Mouse (Mus musculus): ENCODE data around the gene Adam12.

- TF ChIP-seq CTCF (IDR thresholded peaks at IDR 0.05; ENCODE audit: extremely low read depth, insufficient read depth, low read length) (no peak), POLR2A (IDR thresholded peaks at IDR 0.05; ENCODE audit: extremely low read depth, insufficient read depth, low read length) (no peak)
Measured at GRCm38 (mm10) chr7:133936377-133936776, 295.6 kb downstream of the Adam12 start.

Data from cortical plate, adult 2 months (tissue).